Mouse (Mus musculus) gastrocnemius, postnatal 4 days (tissue): ENCODE measurements at regions not wholly inside any gene's neighbourhood (a gene's known extent, or its start where the extent isn't known, plus 50 kb on each side); places are given as distances from the start of the nearest gene placed in this dataset.
"Not testable (repeated sequence)": the region's sequence is repeated elsewhere in the genome, so short reads cannot be mapped to it uniquely, and the experiment has no call there.

Source experiments
- DNase-seq, 2 experiments: peaks; one replicate each; pipeline ENCODE4 v3.0.0; 2021 to 2022; ENCODE audit warnings: low spot score in 2 of 2, mixed read lengths in 2 of 2

GRCm38 (mm10) chr6:31817640-31818039 lies 232.4 kb upstream of the 1700012A03Rik start:
- DNase-seq: no peak

GRCm38 (mm10) chr6:31811890-31812289 lies 238.2 kb upstream of the 1700012A03Rik start:
- DNase-seq: no peak

- no peak for DNase-seq
Observed at GRCm38 (mm10) chr6:31810602-31811512, 239.2 kb upstream of the 1700012A03Rik start.

GRCm38 (mm10) chr6:31804468-31804867 lies 240.7 kb upstream of the Podxl start:
- DNase-seq: not testable (repeated sequence)

GRCm38 (mm10) chr6:31803222-31803621 lies 239.4 kb upstream of the Podxl start:
- not testable (repeated sequence) for DNase-seq

- no peak for DNase-seq
Observed at GRCm38 (mm10) chr6:31791547-31791946, 227.8 kb upstream of the Podxl start.

- DNase-seq: no peak
Observed at GRCm38 (mm10) chr6:31790906-31791305, 227.1 kb upstream of the Podxl start.

GRCm38 (mm10) chr6:31776841-31777240 lies 213.1 kb upstream of the Podxl start:
- DNase-seq: no peak

GRCm38 (mm10) chr6:31771916-31772315 lies 208.1 kb upstream of the Podxl start:
- DNase-seq: no peak

GRCm38 (mm10) chr6:31745589-31745988 lies 181.8 kb upstream of the Podxl start:
- no peak for DNase-seq

- no peak for DNase-seq
Observed at GRCm38 (mm10) chr6:31731391-31731790, 167.6 kb upstream of the Podxl start.

- no peak for DNase-seq
Observed at GRCm38 (mm10) chr6:31719614-31720013, 155.8 kb upstream of the Podxl start.

- no peak for DNase-seq
Observed at GRCm38 (mm10) chr6:31718843-31719242, 155.1 kb upstream of the Podxl start.

- DNase-seq: peak in 1 of 2 experiments; percentile 52
Observed at GRCm38 (mm10) chr6:31717531-31717930, 153.8 kb upstream of the Podxl start.

GRCm38 (mm10) chr6:31707256-31707655 lies 143.5 kb upstream of the Podxl start:
- no peak for DNase-seq

- DNase-seq: no peak
Observed at GRCm38 (mm10) chr6:31704191-31704590, 140.4 kb upstream of the Podxl start.

- DNase-seq: no peak
Observed at GRCm38 (mm10) chr6:31702931-31703330, 139.2 kb upstream of the Podxl start.

GRCm38 (mm10) chr6:31695885-31696284 lies 132.1 kb upstream of the Podxl start:
- no peak for DNase-seq

GRCm38 (mm10) chr6:31693047-31693446 lies 129.3 kb upstream of the Podxl start:
- DNase-seq: no peak

GRCm38 (mm10) chr6:31692024-31692423 lies 128.2 kb upstream of the Podxl start:
- no peak for DNase-seq

GRCm38 (mm10) chr6:31680101-31680500 lies 116.3 kb upstream of the Podxl start:
- no peak for DNase-seq

GRCm38 (mm10) chr6:31665671-31666486 lies 102.1 kb upstream of the Podxl start:
- no peak for DNase-seq
